Comparison of ENCODE assay signal across 8 mouse cellular contexts in genomic region chr17:25941511-25942241, GRCm38 (mm10). TPM values are rescaled to one million over a fixed set of nuclear protein-coding genes. Genes with fewer than 3 reads are reported as not detected.
DNase-seq lines count a peak whose midpoint lies in the region; ATAC-seq and TF ChIP-seq lines count a peak whose summit lies in the region.

No protein-coding gene starts in this region.

- TF ChIP-seq EP300 in liver, postnatal 0 days (IDR thresholded peaks at IDR 0.05; ENCODE audit: low read depth) = no peak; the same call in 1 of the 2 replicates

- TF ChIP-seq CTCF in C2C12 (IDR thresholded peaks at IDR 0.05; ENCODE audit: control insufficient read depth, insufficient read depth, insufficient read length) = no peak
- TF ChIP-seq CTCF in liver, postnatal 0 days (IDR thresholded peaks at IDR 0.05; ENCODE audit: low read depth) = no peak

- peaks cover 18% of the 10 kb centered on the region for H3K79me3 ChIP-seq in C2C12 (ENCODE audit: low read depth)

- H3K9me3 ChIP-seq in embryonic facial prominence, embryonic 13.5 days = no peaks in the 10 kb centered on the region
- no peaks in the 10 kb centered on the region for H3K9me3 ChIP-seq in heart, embryonic 12.5 days (replicated peaks)
- H3K9me3 ChIP-seq in kidney, embryonic 16.5 days (ENCODE audit: low read length) = no peaks in the 10 kb centered on the region
- no peaks in the 10 kb centered on the region for H3K9me3 ChIP-seq in liver, postnatal 0 days (ENCODE audit: low read length)
- H3K9me3 ChIP-seq in neural tube, embryonic 14.5 days (ENCODE audit: control insufficient read depth, low read length) = no peaks in the 10 kb centered on the region

- DNase-seq in adrenal gland, postnatal 14 days = peak; percentile 91
- DNase-seq in liver, postnatal 0 days = peak; percentile 84
- DNase-seq in telencephalon, adult 2 months (ENCODE audit: low read depth, low spot score) = peak; percentile 52

- H3K4me2 ChIP-seq in embryonic facial prominence, embryonic 13.5 days = peak overlapping the region; percentile 71
- peak overlapping the region; percentile 66 for H3K4me2 ChIP-seq in heart, embryonic 12.5 days
- peak overlapping the region; percentile 83 for H3K4me2 ChIP-seq in kidney, embryonic 16.5 days (replicated peaks; ENCODE audit: low read depth, low read length)
- H3K4me2 ChIP-seq in liver, postnatal 0 days (ENCODE audit: low read depth, low read length) = peak overlapping the region; percentile 78
- peak overlapping the region; percentile 81 for H3K4me2 ChIP-seq in neural tube, embryonic 14.5 days (ENCODE audit: low read depth, low read length)

- peaks cover 13% of the 10 kb centered on the region for H3K36me3 ChIP-seq in C2C12 (ENCODE audit: control insufficient read depth, insufficient read depth)
- peaks cover 17% of the 10 kb centered on the region for H3K36me3 ChIP-seq in embryonic facial prominence, embryonic 13.5 days
- peaks cover 17% of the 10 kb centered on the region for H3K36me3 ChIP-seq in heart, embryonic 12.5 days
- peaks cover 5% of the 10 kb centered on the region for H3K36me3 ChIP-seq in kidney, embryonic 16.5 days (ENCODE audit: insufficient read depth, low read length)
- peaks cover 38% of the 10 kb centered on the region for H3K36me3 ChIP-seq in liver, postnatal 0 days (replicated peaks; ENCODE audit: insufficient read depth, low read length)
- H3K36me3 ChIP-seq in neural tube, embryonic 14.5 days (ENCODE audit: control insufficient read depth, insufficient read depth, low read length) = peaks cover 4% of the 10 kb centered on the region; the same call in 1 of the 2 replicates

- peak overlapping the region; percentile 93 for H3K27ac ChIP-seq in embryonic facial prominence, embryonic 13.5 days
- peak overlapping the region; percentile 86 for H3K27ac ChIP-seq in heart, embryonic 12.5 days (ENCODE audit: poor library complexity, severe bottlenecking)
- peak overlapping the region; percentile 96 for H3K27ac ChIP-seq in kidney, embryonic 16.5 days (ENCODE audit: low read length)
- H3K27ac ChIP-seq in liver, postnatal 0 days (ENCODE audit: low read depth) = peak overlapping the region; percentile 87
- H3K27ac ChIP-seq in neural tube, embryonic 14.5 days (ENCODE audit: low read depth, low read length) = peak overlapping the region; percentile 80

- H3K4me1 ChIP-seq in embryonic facial prominence, embryonic 13.5 days = peaks cover 27% of the 10 kb centered on the region
- H3K4me1 ChIP-seq in heart, embryonic 12.5 days (replicated peaks) = peaks cover 12% of the 10 kb centered on the region
- H3K4me1 ChIP-seq in kidney, embryonic 16.5 days (ENCODE audit: insufficient read depth, low read length) = peaks cover 15% of the 10 kb centered on the region
- H3K4me1 ChIP-seq in liver, postnatal 0 days (ENCODE audit: insufficient read depth) = peaks cover 40% of the 10 kb centered on the region
- peaks cover 10% of the 10 kb centered on the region; the same call in 1 of the 2 replicates for H3K4me1 ChIP-seq in neural tube, embryonic 14.5 days (ENCODE audit: control insufficient read depth, insufficient read depth, low read length)

- peak overlapping the region; percentile 89 for H3ac ChIP-seq in C2C12 (ENCODE audit: control insufficient read depth, insufficient read length, low read depth)

- peaks cover 39% of the 10 kb centered on the region for H3K79me2 ChIP-seq in C2C12 (ENCODE audit: control insufficient read depth, insufficient read depth)

- no peaks in the 10 kb centered on the region for H3K27me3 ChIP-seq in C2C12 (ENCODE audit: control insufficient read depth, insufficient read depth, insufficient read length)
- H3K27me3 ChIP-seq in embryonic facial prominence, embryonic 13.5 days = no peaks in the 10 kb centered on the region
- H3K27me3 ChIP-seq in heart, embryonic 12.5 days (replicated peaks) = peaks cover 3% of the 10 kb centered on the region; the same call in 1 of the 2 replicates
- H3K27me3 ChIP-seq in kidney, embryonic 16.5 days (ENCODE audit: insufficient read depth, low read length) = no peaks in the 10 kb centered on the region
- H3K27me3 ChIP-seq in liver, postnatal 0 days (ENCODE audit: insufficient read depth, low read length) = no peaks in the 10 kb centered on the region
- no peaks in the 10 kb centered on the region for H3K27me3 ChIP-seq in neural tube, embryonic 14.5 days (ENCODE audit: control insufficient read depth, insufficient read depth, low read length)

- peak overlapping the region; percentile 93 for H3K9ac ChIP-seq in embryonic facial prominence, embryonic 13.5 days
- peak overlapping the region; percentile 98 for H3K9ac ChIP-seq in heart, embryonic 12.5 days
- H3K9ac ChIP-seq in kidney, embryonic 16.5 days (replicated peaks; ENCODE audit: low read length) = peak overlapping the region; percentile 98
- peak overlapping the region; percentile 96 for H3K9ac ChIP-seq in liver, postnatal 0 days (replicated peaks)
- peak overlapping the region; percentile 96 for H3K9ac ChIP-seq in neural tube, embryonic 14.5 days (replicated peaks; ENCODE audit: low read depth, low read length)

- H3K4me3 ChIP-seq in C2C12 (ENCODE audit: insufficient read depth, poor library complexity, severe bottlenecking) = peak overlapping the region; percentile 68
- peak overlapping the region; percentile 79 for H3K4me3 ChIP-seq in embryonic facial prominence, embryonic 13.5 days
- peak overlapping the region; percentile 92 for H3K4me3 ChIP-seq in heart, embryonic 12.5 days
- peak overlapping the region; percentile 93 for H3K4me3 ChIP-seq in kidney, embryonic 16.5 days (ENCODE audit: low read length)
- peak overlapping the region; percentile 79 for H3K4me3 ChIP-seq in liver, postnatal 0 days (ENCODE audit: low read depth, low read length)
- peak overlapping the region; percentile 84 for H3K4me3 ChIP-seq in neural tube, embryonic 14.5 days (ENCODE audit: low read depth, low read length)

- peak; percentile 8; the same call in 1 of the 2 replicates for ATAC-seq in embryonic facial prominence, embryonic 13.5 days (ENCODE audit: insufficient number of reproducible peaks, insufficient read depth, low FRiP score, low TSS enrichment, low read depth)
- ATAC-seq in heart, embryonic 12.5 days (ENCODE audit: insufficient number of reproducible peaks, low FRiP score) = peak; percentile 56
- ATAC-seq in kidney, embryonic 16.5 days (ENCODE audit: low FRiP score, low TSS enrichment) = peak; percentile 46; the same call in 1 of the 2 replicates
- peak; percentile 34 for ATAC-seq in liver, postnatal 0 days
- ATAC-seq in neural tube, embryonic 14.5 days (ENCODE audit: low read depth) = peak; percentile 76

- 3% methylated on average over 54 of the region's 54 CpGs for WGBS in embryonic facial prominence, embryonic 13.5 days
- WGBS in heart, embryonic 12.5 days = 4% methylated on average over 54 of the region's 54 CpGs
- 1% methylated on average over 54 of the region's 54 CpGs for WGBS in kidney, embryonic 16.5 days
- 3% methylated on average over 54 of the region's 54 CpGs for WGBS in liver, postnatal 0 days (ENCODE audit: insufficient replicate concordance)
- 3% methylated on average over 54 of the region's 54 CpGs for WGBS in neural tube, embryonic 14.5 days

RNA-seq across cellular contexts. Expression of gene Pigq, which starts 3.1 kb away (rescaled TPM):
- polyA plus RNA-seq in C2C12 (2012; fragmentation: generic; extraction: Trizol) = 43.5 TPM
- total RNA-seq in adrenal gland, postnatal 14 days (2021) = 112 and 122 TPM in 2 replicates
- 50.6 and 53.8 TPM in 2 replicates for polyA plus RNA-seq in embryonic facial prominence, embryonic 13.5 days (2015; fragmentation: Nextera tagmentation; extraction: Ambion mirVana)
- polyA plus RNA-seq in heart, embryonic 12.5 days (2016; fragmentation: Nextera tagmentation; extraction: Ambion mirVana) = 69.8 and 72.1 TPM in 2 replicates
- polyA plus RNA-seq in kidney, embryonic 16.5 days (2015; fragmentation: Nextera tagmentation; extraction: Ambion mirVana) = 85.8 and 95.9 TPM in 2 replicates
- 56.0 and 58.7 TPM in 2 replicates for polyA plus RNA-seq in liver, postnatal 0 days (2015; fragmentation: Nextera tagmentation; extraction: Ambion mirVana)
- polyA plus RNA-seq in neural tube, embryonic 14.5 days (2014; fragmentation: Nextera tagmentation; extraction: Ambion mirVana) = 66.4 and 76.8 TPM in 2 replicates

RNA-seq across cellular contexts. Expression of gene Nhlrc4, which starts 3.1 kb away (rescaled TPM):
- polyA plus RNA-seq in C2C12 (2012; fragmentation: generic; extraction: Trizol) = 0.46 TPM
- total RNA-seq in adrenal gland, postnatal 14 days (2021) = 0.15 TPM in 1 of 2 replicates, not detected in the other
- polyA plus RNA-seq in embryonic facial prominence, embryonic 13.5 days (2015; fragmentation: Nextera tagmentation; extraction: Ambion mirVana) = not detected in 2 replicates
- polyA plus RNA-seq in heart, embryonic 12.5 days (2016; fragmentation: Nextera tagmentation; extraction: Ambion mirVana) = 0.36 and 1.2 TPM in 2 replicates
- polyA plus RNA-seq in kidney, embryonic 16.5 days (2015; fragmentation: Nextera tagmentation; extraction: Ambion mirVana) = 1.8 and 3.7 TPM in 2 replicates
- polyA plus RNA-seq in liver, postnatal 0 days (2015; fragmentation: Nextera tagmentation; extraction: Ambion mirVana) = 2.0 and 3.8 TPM in 2 replicates
- polyA plus RNA-seq in neural tube, embryonic 14.5 days (2014; fragmentation: Nextera tagmentation; extraction: Ambion mirVana) = not detected in 2 replicates

RNA-seq across cellular contexts. Expression of gene A930017K11Rik, which starts 10.7 kb away (rescaled TPM):
- 0.02 TPM for polyA plus RNA-seq in C2C12 (2012; fragmentation: generic; extraction: Trizol)
- total RNA-seq in adrenal gland, postnatal 14 days (2021) = not detected in 2 replicates
- 0.18 and 0.26 TPM in 2 replicates for polyA plus RNA-seq in embryonic facial prominence, embryonic 13.5 days (2015; fragmentation: Nextera tagmentation; extraction: Ambion mirVana)
- 0.08 and 0.17 TPM in 2 replicates for polyA plus RNA-seq in heart, embryonic 12.5 days (2016; fragmentation: Nextera tagmentation; extraction: Ambion mirVana)
- polyA plus RNA-seq in kidney, embryonic 16.5 days (2015; fragmentation: Nextera tagmentation; extraction: Ambion mirVana) = 8.1 and 9.5 TPM in 2 replicates
- not detected in 2 replicates for polyA plus RNA-seq in liver, postnatal 0 days (2015; fragmentation: Nextera tagmentation; extraction: Ambion mirVana)
- polyA plus RNA-seq in neural tube, embryonic 14.5 days (2014; fragmentation: Nextera tagmentation; extraction: Ambion mirVana) = 0.08 and 0.30 TPM in 2 replicates

RNA-seq across cellular contexts. Expression of gene Rab40c, which starts 22.1 kb away (rescaled TPM):
- 14.4 TPM for polyA plus RNA-seq in C2C12 (2012; fragmentation: generic; extraction: Trizol)
- 19.8 and 20.9 TPM in 2 replicates for total RNA-seq in adrenal gland, postnatal 14 days (2021)
- polyA plus RNA-seq in embryonic facial prominence, embryonic 13.5 days (2015; fragmentation: Nextera tagmentation; extraction: Ambion mirVana) = 32.9 and 36.6 TPM in 2 replicates
- 17.1 and 18.1 TPM in 2 replicates for polyA plus RNA-seq in heart, embryonic 12.5 days (2016; fragmentation: Nextera tagmentation; extraction: Ambion mirVana)
- polyA plus RNA-seq in kidney, embryonic 16.5 days (2015; fragmentation: Nextera tagmentation; extraction: Ambion mirVana) = 33.5 and 33.7 TPM in 2 replicates
- 6.5 and 7.3 TPM in 2 replicates for polyA plus RNA-seq in liver, postnatal 0 days (2015; fragmentation: Nextera tagmentation; extraction: Ambion mirVana)
- 25.1 and 29.6 TPM in 2 replicates for polyA plus RNA-seq in neural tube, embryonic 14.5 days (2014; fragmentation: Nextera tagmentation; extraction: Ambion mirVana)

RNA-seq across cellular contexts. Expression of gene Capn15, which starts 43.9 kb away (rescaled TPM):
- 10.6 TPM for polyA plus RNA-seq in C2C12 (2012; fragmentation: generic; extraction: Trizol)
- 18.8 and 23.8 TPM in 2 replicates for total RNA-seq in adrenal gland, postnatal 14 days (2021)
- 23.4 and 24.2 TPM in 2 replicates for polyA plus RNA-seq in embryonic facial prominence, embryonic 13.5 days (2015; fragmentation: Nextera tagmentation; extraction: Ambion mirVana)
- polyA plus RNA-seq in heart, embryonic 12.5 days (2016; fragmentation: Nextera tagmentation; extraction: Ambion mirVana) = 16.9 and 18.0 TPM in 2 replicates
- 26.0 and 30.7 TPM in 2 replicates for polyA plus RNA-seq in kidney, embryonic 16.5 days (2015; fragmentation: Nextera tagmentation; extraction: Ambion mirVana)
- 6.6 and 8.3 TPM in 2 replicates for polyA plus RNA-seq in liver, postnatal 0 days (2015; fragmentation: Nextera tagmentation; extraction: Ambion mirVana)
- 21.1 and 24.6 TPM in 2 replicates for polyA plus RNA-seq in neural tube, embryonic 14.5 days (2014; fragmentation: Nextera tagmentation; extraction: Ambion mirVana)

Comparison
In these comparisons a context has a peak if more than half of its experiments do, and no peak if none do; other contexts are left out.
1. Peak in every context shown above with its lines: DNase-seq, ATAC-seq, H3K4me3 ChIP-seq and H3K27ac ChIP-seq.
2. ATAC-seq: peak in every context shown above with its lines; median percentile 76 in neural tube, embryonic 14.5 days; 56 in heart, embryonic 12.5 days; 46 in kidney, embryonic 16.5 days; 34 in liver, postnatal 0 days; 8 in embryonic facial prominence, embryonic 13.5 days.